Mouse (Mus musculus) gastrocnemius, postnatal 14 days (tissue): ENCODE results near the gene Ptpre. TPM values are rescaled to one million over a fixed set of nuclear protein-coding genes. Genes with fewer than 3 reads are reported as not detected.
A peak's percentile ranks its signal among the peaks of the same experiment; 100 is the strongest.
"Not testable (repeated sequence)": the region's sequence is repeated elsewhere in the genome, so short reads cannot be mapped to it uniquely, and the experiment has no call there.

ENCODE experiments used
- DNase-seq: peaks from one replicate; pipeline ENCODE4 v3.0.0; 2021; ENCODE audit warnings: mixed read lengths
- intact Hi-C: fragments of 180-260 bp; cut with DNase I; formaldehyde crosslinking; loops from one replicate; pipeline ENCODE4 v1.15.1; 2025; ENCODE audit warnings: low total_unique reads
- total RNA-seq, 2 experiments: library from RNA; stranded (reverse); gene quantifications; 2 replicates each; pipeline ENCODE4 v1.2.3; 2021

Gene Ptpre
- total RNA-seq, 2 experiments from 2014 or later, result 2.6 to 4.5 TPM

DNA sequence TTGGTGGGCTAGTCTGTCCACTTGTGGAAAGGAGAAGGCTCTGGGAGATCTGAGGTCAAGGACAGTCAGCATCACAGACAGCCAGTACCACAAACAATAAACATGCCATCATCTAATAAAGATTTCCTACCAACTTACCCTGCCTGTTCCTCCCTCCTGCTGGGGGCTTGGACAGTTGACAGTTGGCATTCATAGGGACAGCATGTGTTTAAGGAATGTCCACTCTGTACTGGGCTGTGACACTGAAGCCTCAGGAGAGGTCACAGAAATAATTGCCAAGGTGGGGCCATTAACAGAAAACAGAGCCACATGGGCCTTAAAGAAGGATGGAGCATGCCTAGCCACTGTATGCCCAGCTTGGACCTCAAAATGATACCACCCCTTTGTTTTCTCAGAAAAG lies 34.1 kb downstream of the Ptpre start:
- no peak for DNase-seq
- intact Hi-C loops, result no loop called here

DNA sequence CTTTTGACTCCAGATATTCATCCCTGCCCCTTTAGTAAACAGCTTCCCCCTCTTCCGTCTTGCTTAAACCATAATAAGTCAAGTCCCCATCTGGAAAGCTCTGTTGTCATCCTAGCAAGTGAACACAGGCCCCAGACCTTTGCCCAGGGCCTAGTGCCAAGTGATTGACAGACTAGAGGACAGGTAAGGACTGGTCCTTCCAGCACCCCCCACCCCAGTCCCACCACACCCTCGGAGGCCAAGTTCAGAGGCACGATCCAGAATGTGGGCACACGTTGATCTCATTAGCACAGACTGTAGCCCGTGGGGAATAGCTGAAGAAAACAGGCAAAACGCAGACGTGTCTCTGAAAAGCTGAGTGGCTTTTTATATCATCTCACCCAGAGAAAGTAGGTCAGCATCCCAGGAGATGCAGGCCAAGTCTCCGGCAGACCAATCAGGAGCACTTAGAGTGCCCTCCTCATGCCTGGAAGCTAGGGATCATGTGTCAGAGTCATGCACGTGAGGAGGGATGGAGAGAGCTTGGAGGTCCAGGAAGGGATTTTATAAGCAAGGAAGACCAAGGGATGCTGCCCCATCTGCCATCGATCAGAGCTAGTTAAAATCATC lies 34.8 kb downstream of the Ptpre start:
- peak; percentile 49 for DNase-seq

GRCm38 (mm10) chr7:135575319-135576069 lies 38.2 kb downstream of the Ptpre start:
- intact Hi-C loops, DNase-seq: not testable (repeated sequence)

More for the DNA sequence above, 34.8 kb downstream of the Ptpre start:
- intact Hi-C loops, result no loop called here

GRCm38 (mm10) chr7:135576329-135576728 lies 39.0 kb downstream of the Ptpre start:
- no peak for DNase-seq
- intact Hi-C loops, result no loop called here

DNA sequence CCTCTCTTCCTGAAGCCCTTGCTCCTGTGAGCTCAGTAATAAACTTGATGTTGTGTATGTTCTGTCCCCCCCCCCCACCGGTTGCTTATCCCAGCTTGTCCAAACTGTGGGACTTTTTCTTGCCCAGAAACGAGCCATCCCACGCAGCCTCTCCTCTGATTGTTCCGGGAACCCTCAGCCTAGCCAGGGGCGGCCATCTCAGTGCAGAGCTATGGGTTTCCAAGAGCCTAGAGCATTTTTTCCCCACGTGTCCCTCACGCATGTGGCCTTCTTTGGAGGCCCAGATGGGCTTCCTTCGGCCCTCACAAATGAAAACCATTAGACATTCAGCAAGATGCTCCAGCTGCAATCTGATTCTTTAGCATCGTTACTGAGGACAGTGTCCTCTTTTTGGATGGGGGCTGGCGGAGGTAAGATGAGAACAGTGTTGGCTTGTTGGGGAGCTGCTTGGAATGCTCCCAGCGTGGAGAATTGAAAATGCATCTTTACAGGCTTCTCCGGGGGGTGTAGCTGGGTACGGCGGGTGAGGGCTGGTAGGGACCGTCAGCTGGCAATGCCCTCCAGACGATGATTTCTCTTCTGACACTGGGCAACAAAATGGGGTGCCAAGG lies 41.5 kb downstream of the Ptpre start:
- intact Hi-C loops, result no loop called here
- DNase-seq, result no peak

DNA sequence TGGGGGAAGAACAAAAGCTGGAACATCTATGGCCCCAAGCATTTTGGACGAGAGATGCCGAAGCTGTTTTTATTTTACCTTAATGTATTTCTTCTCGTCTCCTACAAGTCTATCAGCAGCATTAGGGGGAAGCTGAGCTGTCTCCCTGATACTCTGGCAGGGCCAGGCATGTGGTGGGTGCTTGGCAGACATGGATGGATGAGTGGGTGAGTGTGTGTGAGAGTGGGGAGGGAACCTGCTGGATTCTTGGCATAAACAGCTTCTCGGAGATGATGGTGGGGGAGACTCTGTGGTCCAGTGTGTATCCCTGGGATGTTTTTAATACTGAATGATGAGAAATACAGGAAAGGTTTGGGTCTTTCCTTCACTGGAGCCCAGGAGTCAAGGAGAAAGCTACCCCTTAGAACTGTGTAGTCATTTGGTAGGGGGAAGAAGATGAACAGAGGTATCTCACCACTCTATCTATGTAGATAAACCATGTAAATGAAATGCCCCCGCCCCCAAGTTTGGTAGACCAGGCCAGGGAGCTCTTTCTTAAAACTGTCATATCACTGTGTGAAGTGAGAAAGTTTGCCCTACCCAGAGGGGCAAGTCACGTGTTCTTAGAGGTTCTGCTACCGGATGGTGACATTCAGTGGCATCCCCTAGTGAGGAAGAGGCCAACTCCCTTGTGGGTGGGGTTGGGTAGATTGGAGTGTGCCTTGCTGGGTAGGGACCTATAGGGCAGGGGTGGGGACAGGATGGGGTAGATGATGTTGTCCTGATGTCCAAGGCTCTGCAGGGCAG lies 43.2 kb downstream of the Ptpre start:
- no peak for DNase-seq
- intact Hi-C loops, result no loop called here

DNA sequence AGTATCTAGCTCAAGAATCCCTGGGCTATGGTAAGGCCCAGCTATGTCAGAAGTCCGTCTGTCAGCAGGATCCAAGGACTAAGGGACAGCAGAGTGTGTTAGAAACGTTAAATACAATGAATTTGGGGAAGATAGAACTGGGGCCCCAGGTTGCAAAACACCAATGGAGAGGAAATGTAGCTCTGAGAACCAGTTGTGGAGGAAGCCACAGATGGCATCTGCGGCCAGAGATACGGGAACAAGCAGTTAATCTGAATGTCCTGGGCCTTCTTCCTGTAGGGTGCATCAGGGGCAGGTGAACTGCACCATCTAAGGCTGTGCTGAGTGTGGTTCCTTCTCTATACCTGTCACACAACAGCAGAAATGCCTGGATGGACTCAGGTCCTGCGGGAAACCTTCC lies 43.8 kb downstream of the Ptpre start:
- intact Hi-C loops, result no loop called here
- no peak for DNase-seq

- intact Hi-C loops, result no loop called here
- DNase-seq, result no peak
These were observed 47.9 kb downstream of the Ptpre start for GRCm38 (mm10) chr7:135585125-135585687.

DNA sequence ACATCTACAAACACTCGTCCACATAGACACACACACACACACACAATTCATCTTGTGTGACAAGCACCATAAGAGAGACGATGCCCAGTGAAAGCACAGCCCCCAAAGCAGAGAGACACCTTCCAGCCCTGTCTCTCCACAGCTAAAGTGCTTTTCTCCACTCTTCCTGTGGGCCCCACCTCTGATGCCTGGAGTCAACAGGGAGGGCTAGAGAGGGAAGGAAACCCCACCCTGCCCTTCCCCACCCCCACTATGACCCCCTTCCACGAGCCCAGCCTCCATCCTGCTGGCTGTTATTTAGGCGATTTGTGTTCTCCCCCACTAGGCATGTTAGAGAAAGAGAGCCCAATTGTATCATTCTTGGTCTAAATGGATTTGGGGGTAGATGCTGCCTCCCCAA lies 49.1 kb downstream of the Ptpre start:
- intact Hi-C loops, result no loop called here
- no peak for DNase-seq

GRCm38 (mm10) chr7:135587821-135588575 lies 50.7 kb downstream of the Ptpre start:
- DNase-seq, result no peak
- intact Hi-C loops, result no loop called here

DNA sequence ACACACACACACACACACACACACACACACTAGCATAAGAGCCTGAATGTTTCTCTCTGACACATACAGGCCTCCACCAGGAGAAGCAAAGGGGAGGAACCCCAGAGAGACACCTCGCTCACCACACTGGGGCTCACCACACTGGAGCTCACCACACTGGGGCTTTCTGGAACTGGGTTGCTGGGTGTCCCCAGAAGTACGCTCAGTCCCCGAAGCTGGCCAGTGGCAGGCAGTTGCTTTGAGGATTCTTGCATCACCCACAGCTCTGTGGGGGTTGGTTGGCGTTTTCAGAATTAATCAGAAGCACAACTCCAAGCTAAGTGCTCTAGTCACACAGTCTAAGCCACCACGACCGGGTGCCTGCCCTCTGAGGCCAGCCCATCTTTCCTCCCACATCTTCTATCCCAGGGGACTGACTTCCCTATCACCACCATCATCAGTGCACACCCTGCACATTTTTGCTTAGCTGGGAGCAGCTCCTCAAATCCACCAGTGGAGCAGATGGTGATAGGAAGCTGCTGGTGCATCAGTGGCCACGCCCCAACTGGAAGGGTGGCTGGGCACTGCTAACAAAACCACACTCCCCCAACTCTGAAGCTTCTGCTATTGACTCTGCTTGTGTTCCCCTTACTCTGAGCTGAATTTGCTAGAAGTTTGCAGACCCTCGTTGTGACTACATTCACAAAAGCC lies 51.5 kb downstream of the Ptpre start:
- no peak for DNase-seq
- intact Hi-C loops, result no loop called here

GRCm38 (mm10) chr7:135591461-135591860 lies 54.2 kb downstream of the Ptpre start:
- DNase-seq, result no peak
- intact Hi-C loops, result no loop called here

- intact Hi-C loops, result no loop called here
- no peak for DNase-seq
These were observed 56.0 kb downstream of the Ptpre start for GRCm38 (mm10) chr7:135593286-135593685.

DNA sequence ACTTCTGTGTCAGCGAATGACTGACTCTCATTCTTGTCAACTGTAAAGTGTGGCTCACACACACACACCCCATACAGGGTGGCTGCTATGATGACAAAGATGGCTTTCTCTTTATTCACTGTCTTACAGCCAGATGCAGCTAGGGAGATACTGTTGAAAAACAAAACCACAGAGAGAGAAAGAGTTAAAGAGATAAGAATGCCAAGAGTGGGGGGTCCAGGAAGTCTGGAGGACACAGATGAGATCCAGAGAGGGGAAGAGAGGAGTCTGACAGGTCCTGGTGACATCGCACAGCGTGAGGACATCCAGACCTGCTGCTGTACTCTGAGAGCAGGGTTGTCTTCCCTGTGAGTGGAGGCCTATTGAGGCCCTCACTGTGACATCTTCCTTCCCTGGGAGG lies 56.5 kb downstream of the Ptpre start:
- intact Hi-C loops, result no loop called here
- DNase-seq, result no peak

- intact Hi-C loops, result no loop called here
- DNase-seq, result no peak
These were observed 57.4 kb downstream of the Ptpre start for GRCm38 (mm10) chr7:135594676-135595075.

DNA sequence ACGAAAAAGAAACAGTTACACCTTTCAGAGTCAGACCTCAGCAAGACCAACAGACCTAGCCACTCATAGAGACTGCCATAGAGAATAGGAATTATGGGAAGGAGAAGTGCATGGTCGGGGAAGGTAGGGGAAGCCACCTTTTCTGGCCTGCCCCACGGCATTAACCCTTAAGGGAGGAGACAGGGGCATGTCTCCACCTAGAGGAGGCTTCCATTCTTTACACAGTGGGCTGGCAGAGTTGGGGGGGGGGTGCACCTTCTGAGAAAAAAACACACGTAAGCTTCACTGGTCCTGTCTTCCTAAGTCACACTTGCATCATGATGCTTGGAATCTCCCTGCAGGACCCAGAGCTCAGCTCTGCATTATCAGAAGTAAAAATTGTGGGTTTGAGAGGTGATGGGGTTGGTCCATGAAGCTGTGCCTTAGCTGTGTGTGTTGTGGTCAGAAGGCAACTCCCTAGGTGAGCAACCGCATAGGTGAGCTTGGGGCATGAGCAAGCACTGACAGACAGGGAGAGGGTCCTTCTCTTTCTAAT lies 58.4 kb downstream of the Ptpre start:
- DNase-seq, result no peak
- intact Hi-C loops, result no loop called here

DNA sequence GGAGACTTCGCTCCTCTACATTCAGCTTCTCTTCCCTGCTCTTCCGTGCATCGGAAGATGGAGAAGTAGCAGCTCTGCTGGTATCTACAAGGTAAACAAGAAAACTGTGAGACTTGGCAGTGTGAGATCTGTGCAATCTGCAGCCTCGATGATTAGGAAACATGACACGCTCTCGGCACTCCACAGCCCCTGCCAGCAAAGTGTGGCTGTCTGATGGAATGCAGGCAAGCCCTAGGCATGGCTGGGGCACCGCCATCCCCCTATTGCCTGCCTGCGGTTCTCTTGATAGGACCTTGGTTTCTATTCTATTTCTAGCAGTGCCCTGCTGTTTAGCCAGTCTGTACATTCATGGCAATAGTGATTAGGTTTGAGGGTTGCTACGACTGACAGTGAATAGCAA lies 59.7 kb downstream of the Ptpre start:
- DNase-seq, result peak; percentile 36

GRCm38 (mm10) chr7:135597604-135598289 lies 60.5 kb downstream of the Ptpre start:
- intact Hi-C loops, result no loop called here
- no peak for DNase-seq

More for the DNA sequence above, 59.7 kb downstream of the Ptpre start:
- intact Hi-C loops, result no loop called here
